Mouse (Mus musculus) kidney, adult 18-20 months (tissue): ENCODE measurements at regions not wholly inside any gene's neighbourhood (a gene's known extent, or its start where the extent isn't known, plus 50 kb on each side); places are given as distances from the start of the nearest gene placed in this dataset.
"Not testable (repeated sequence)": the region's sequence is repeated elsewhere in the genome, so short reads cannot be mapped to it uniquely, and the experiment has no call there.

Source experiments
- DNase-seq: peaks from one replicate; pipeline ENCODE4 v3.0.0; 2021

GRCm38 (mm10) chr8:18000750-18001149 is 977.3 kb downstream of the Defb40 start:
- no peak for DNase-seq

- no peak for DNase-seq
These were observed 993.3 kb downstream of the Defb40 start for GRCm38 (mm10) chr8:17984779-17985178.

- no peak for DNase-seq
These were observed 1029.2 kb downstream of the Defb40 start for GRCm38 (mm10) chr8:17948848-17949247.

- DNase-seq: no peak
These were observed 1029.8 kb downstream of the Defb40 start for GRCm38 (mm10) chr8:17948053-17948834.

GRCm38 (mm10) chr8:17934696-17935095 is 1043.4 kb downstream of the Defb40 start:
- DNase-seq: no peak

- DNase-seq: no peak
These were observed 1068.7 kb downstream of the Defb40 start for GRCm38 (mm10) chr8:17909316-17909715.

GRCm38 (mm10) chr8:17888598-17888997 is 1089.5 kb downstream of the Defb40 start:
- not testable (repeated sequence) for DNase-seq

GRCm38 (mm10) chr8:17863388-17863787 is 1114.7 kb downstream of the Defb40 start:
- no peak for DNase-seq
